Mouse (Mus musculus) frontal cortex, postnatal 36 days (tissue): ENCODE measurements around the gene Tpx2.

Experiments
- DNase-seq, 2 experiments: peaks; one replicate each; pipeline ENCODE4 v3.0.0; 2022; ENCODE audit warnings: low spot score in 2 of 2

Tpx2 gene

GRCm38 (mm10) chr2:152862638-152863037, 14.9 kb downstream of the Tpx2 start:
- no peak for DNase-seq

GRCm38 (mm10) chr2:152863346-152863745, 15.6 kb downstream of the Tpx2 start:
- DNase-seq = no peak

- no peak for DNase-seq
Observed at GRCm38 (mm10) chr2:152878239-152878638, 30.5 kb downstream of the Tpx2 start.

GRCm38 (mm10) chr2:152880898-152881297, 33.1 kb downstream of the Tpx2 start:
- DNase-seq = no peak

GRCm38 (mm10) chr2:152884101-152884645, 36.4 kb downstream of the Tpx2 start:
- peak; percentile 38 to 73 for DNase-seq

- DNase-seq = no peak
Observed at GRCm38 (mm10) chr2:152887230-152887629, 39.5 kb downstream of the Tpx2 start.

- DNase-seq = no peak
Observed at GRCm38 (mm10) chr2:152888774-152889173, 41.0 kb downstream of the Tpx2 start.

- DNase-seq = no peak
Observed at GRCm38 (mm10) chr2:152895834-152896233, 48.1 kb downstream of the Tpx2 start.

GRCm38 (mm10) chr2:152896926-152897325, 49.2 kb downstream of the Tpx2 start:
- DNase-seq = no peak

- DNase-seq = peak in 1 of 2 experiments; percentile 29
Observed at GRCm38 (mm10) chr2:152899011-152899410, 51.2 kb downstream of the Tpx2 start.

- no peak for DNase-seq
Observed at GRCm38 (mm10) chr2:152901296-152901695, 53.5 kb downstream of the Tpx2 start.

GRCm38 (mm10) chr2:152902658-152903057, 54.9 kb downstream of the Tpx2 start:
- DNase-seq = no peak

- no peak for DNase-seq
Observed at GRCm38 (mm10) chr2:152903586-152903985, 55.8 kb downstream of the Tpx2 start.

GRCm38 (mm10) chr2:152904127-152904643, 56.4 kb downstream of the Tpx2 start:
- DNase-seq = no peak

- DNase-seq = no peak
Observed at GRCm38 (mm10) chr2:152905036-152905829, 57.5 kb downstream of the Tpx2 start.

- no peak for DNase-seq
Observed at GRCm38 (mm10) chr2:152906274-152907037, 58.7 kb downstream of the Tpx2 start.

GRCm38 (mm10) chr2:152907114-152907943, 59.6 kb downstream of the Tpx2 start:
- DNase-seq = no peak

GRCm38 (mm10) chr2:152909848-152910247, 62.1 kb downstream of the Tpx2 start:
- no peak for DNase-seq

GRCm38 (mm10) chr2:152911031-152911430, 63.3 kb downstream of the Tpx2 start, which contains the start of gene Mylk2:
Gene Mylk2, plus strand, starts transcription at chr2:152911352.
- no peak for DNase-seq

- no peak for DNase-seq
Observed at GRCm38 (mm10) chr2:152911432-152911831, 63.7 kb downstream of the Tpx2 start.

- no peak for DNase-seq
Observed at GRCm38 (mm10) chr2:152913471-152913870, 65.7 kb downstream of the Tpx2 start.
